Mouse (Mus musculus) hindbrain, embryonic 13.5 days (tissue): ENCODE measurements around the gene Slc22a18. TPM values are rescaled to one million over a fixed set of nuclear protein-coding genes. Genes with fewer than 3 reads are reported as not detected.

ENCODE experiments used
- ATAC-seq: fragments of 200-750 bp; cut with Nextera tagmentation; 2 replicates; pipeline ENCODE4 v1.8.0; 2017; ENCODE audit warnings: moderate TSS enrichment; ENCODE audit not compliant: low FRiP score
- H3K27ac ChIP-seq: fragments of 300-500 bp; sonication (generic); 2 replicates; pipeline ENCODE4 v1.5.1; 2015; ENCODE audit warnings: inconsistent platforms, mild to moderate bottlenecking, moderate library complexity
- H3K27me3 ChIP-seq: fragments of 300-500 bp; sonication (generic); 2 replicates; pipeline ENCODE4 v1.6.1; 2015; ENCODE audit warnings: mild to moderate bottlenecking, inconsistent platforms
- H3K36me3 ChIP-seq: fragments of 300-500 bp; sonication (generic); 2 replicates; pipeline ENCODE4 v1.6.1; 2015; ENCODE audit warnings: mild to moderate bottlenecking, inconsistent platforms
- H3K4me1 ChIP-seq: fragments of 300-500 bp; sonication (generic); replicated peaks from 2 replicates; pipeline ENCODE4 v1.6.1; 2015; ENCODE audit warnings: inconsistent platforms
- H3K4me2 ChIP-seq: fragments of 300-500 bp; sonication (generic); 2 replicates; pipeline ENCODE4 v1.6.1; 2015; ENCODE audit warnings: inconsistent platforms, mild to moderate bottlenecking, moderate library complexity
- H3K4me3 ChIP-seq: fragments of 300-500 bp; sonication (generic); 2 replicates; pipeline ENCODE4 v1.5.1; 2015; ENCODE audit warnings: mild to moderate bottlenecking, inconsistent platforms
- H3K9ac ChIP-seq: fragments of 300-500 bp; sonication (generic); 2 replicates; pipeline ENCODE4 v1.6.1; 2015; ENCODE audit warnings: mild to moderate bottlenecking, inconsistent platforms
- H3K9me3 ChIP-seq: fragments of 300-500 bp; sonication (generic); 2 replicates; pipeline ENCODE4 v1.6.1; 2016; ENCODE audit warnings: inconsistent platforms
- WGBS: fragments of 180-500 bp; shearing (Covaris S2); methylation state at CpG from one replicate; pipeline ENCODE4 v1.1.7; 2015; 5-methylcytosine and 5-hydroxymethylcytosine counted together
- polyA plus RNA-seq: library from polyadenylated mRNA; unstranded; fragments of >200 nt; fragmentation: Nextera tagmentation; extraction: Ambion mirVana; gene quantifications from 2 replicates; pipeline ENCODE4 v1.2.1, GENCODE M21; 2015

The Slc22a18 gene
- polyA plus RNA-seq, 1 experiment from 2014 or later = 0.78 TPM

- Histone ChIP-seq H3K4me1 (peaks cover 40% of the 10 kb centered on the region), H3K9me3 (no peaks in the 10 kb centered on the region), H3K4me2 (peak overlapping the region; percentile 61), H3K27ac (peak overlapping the region; percentile 85), H3K27me3 (peaks cover 39% of the 10 kb centered on the region), H3K9ac (peak overlapping the region; percentile 74), H3K36me3 (no peaks in the 10 kb centered on the region), H3K4me3 (peak overlapping the region; percentile 34)
- peak; percentile 41; the same call in 1 of the 2 replicates for ATAC-seq
- 4% methylated on average over 52 of the region's 53 CpGs for WGBS
These were observed 27.7 kb upstream of the Slc22a18 start for GRCm38 (mm10) chr7:143445651-143446460.

- Histone ChIP-seq H3K27me3 (peaks cover 36% of the 10 kb centered on the region), H3K9ac (no peak overlapping the region), H3K9me3 (no peaks in the 10 kb centered on the region), H3K27ac (no peak overlapping the region), H3K4me1 (peaks cover 40% of the 10 kb centered on the region), H3K36me3 (no peaks in the 10 kb centered on the region), H3K4me3 (no peak overlapping the region), H3K4me2 (no peak overlapping the region)
- WGBS = 64% methylated on average over 2 of the region's 2 CpGs
- no peak for ATAC-seq
These were observed 26.4 kb upstream of the Slc22a18 start for GRCm38 (mm10) chr7:143447130-143447529.

DNA sequence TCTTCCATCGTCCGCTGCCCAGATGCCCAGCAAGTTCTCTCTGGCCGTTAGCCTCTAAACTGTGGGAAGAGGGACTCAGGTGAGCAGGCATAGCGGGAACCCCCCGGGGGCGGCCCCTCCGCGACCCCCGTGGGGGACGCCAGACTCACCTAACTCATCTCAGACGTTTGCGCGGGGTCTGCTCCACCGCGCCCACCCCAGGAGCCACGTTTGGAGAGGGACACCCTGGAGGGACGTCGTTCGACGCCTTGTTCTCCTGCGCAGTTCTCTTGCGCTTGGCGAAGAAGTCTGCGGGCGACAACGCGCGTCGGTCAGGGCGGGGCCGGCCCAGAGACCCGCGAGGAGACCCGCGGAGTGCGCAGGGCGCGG lies 14.6 kb upstream of the Slc22a18 start:
- Histone ChIP-seq H3K27me3 (peaks cover 10% of the 10 kb centered on the region; the same call in 1 of the 2 replicates), H3K4me2 (peak overlapping the region; percentile 58), H3K27ac (peak overlapping the region; percentile 82), H3K9ac (peak overlapping the region; percentile 80), H3K36me3 (no peaks in the 10 kb centered on the region), H3K4me3 (peak overlapping the region; percentile 63), H3K9me3 (peaks cover 21% of the 10 kb centered on the region), H3K4me1 (peaks cover 20% of the 10 kb centered on the region)
- WGBS = 21% methylated on average over 38 of the region's 38 CpGs
- ATAC-seq = no peak

GRCm38 (mm10) chr7:143459332-143460211 lies 14.0 kb upstream of the Slc22a18 start:
- ATAC-seq = no peak; the same call in 1 of the 2 replicates
- H3K27me3 ChIP-seq = peaks cover 10% of the 10 kb centered on the region; the same call in 1 of the 2 replicates

GRCm38 (mm10) chr7:143460217-143460834 lies 13.2 kb upstream of the Slc22a18 start:
- H3K4me3 ChIP-seq = peak overlapping the region; percentile 63
- no peak; the same call in 1 of the 2 replicates for ATAC-seq

More at GRCm38 (mm10) chr7:143459332-143460211, 14.0 kb upstream of the Slc22a18 start:
- H3K36me3 ChIP-seq = no peaks in the 10 kb centered on the region
- peak overlapping the region; percentile 80 for H3K9ac ChIP-seq
- 30% methylated on average over 93 of the region's 100 CpGs for WGBS
- H3K4me1 ChIP-seq = peaks cover 26% of the 10 kb centered on the region
- peak overlapping the region; percentile 58 for H3K4me2 ChIP-seq
- H3K27ac ChIP-seq = peak overlapping the region; percentile 82
- H3K9me3 ChIP-seq = peaks cover 21% of the 10 kb centered on the region
- peak overlapping the region; percentile 63 for H3K4me3 ChIP-seq

GRCm38 (mm10) chr7:143460874-143461273 lies 12.7 kb upstream of the Slc22a18 start, which contains the start of gene Cdkn1c:
TSS of gene Cdkn1c (minus strand) at chr7:143461050.
- Histone ChIP-seq H3K9ac (peak within 1 kb of the TSS; percentile 80), H3K27me3 (peaks cover 18% of the 10 kb centered on the region), H3K27ac (peak within 1 kb of the TSS; percentile 82), H3K9me3 (peaks cover 21% of the 10 kb centered on the region), H3K4me3 (peak within 1 kb of the TSS; percentile 63), H3K36me3 (no peaks in the 10 kb centered on the region), H3K4me2 (peak within 1 kb of the TSS; percentile 58), H3K4me1 (peaks cover 29% of the 10 kb centered on the region)
- 35% methylated on average over 45 of the region's 48 CpGs for WGBS
- ATAC-seq = peak; percentile 81

More at GRCm38 (mm10) chr7:143460217-143460834, 13.2 kb upstream of the Slc22a18 start:
- Histone ChIP-seq H3K27ac (peak overlapping the region; percentile 82), H3K9ac (peak overlapping the region; percentile 80), H3K36me3 (no peaks in the 10 kb centered on the region), H3K4me2 (peak overlapping the region; percentile 58), H3K9me3 (peaks cover 21% of the 10 kb centered on the region), H3K27me3 (peaks cover 12% of the 10 kb centered on the region; the same call in 1 of the 2 replicates), H3K4me1 (peaks cover 29% of the 10 kb centered on the region)
- 38% methylated on average over 60 of the region's 60 CpGs for WGBS

DNA sequence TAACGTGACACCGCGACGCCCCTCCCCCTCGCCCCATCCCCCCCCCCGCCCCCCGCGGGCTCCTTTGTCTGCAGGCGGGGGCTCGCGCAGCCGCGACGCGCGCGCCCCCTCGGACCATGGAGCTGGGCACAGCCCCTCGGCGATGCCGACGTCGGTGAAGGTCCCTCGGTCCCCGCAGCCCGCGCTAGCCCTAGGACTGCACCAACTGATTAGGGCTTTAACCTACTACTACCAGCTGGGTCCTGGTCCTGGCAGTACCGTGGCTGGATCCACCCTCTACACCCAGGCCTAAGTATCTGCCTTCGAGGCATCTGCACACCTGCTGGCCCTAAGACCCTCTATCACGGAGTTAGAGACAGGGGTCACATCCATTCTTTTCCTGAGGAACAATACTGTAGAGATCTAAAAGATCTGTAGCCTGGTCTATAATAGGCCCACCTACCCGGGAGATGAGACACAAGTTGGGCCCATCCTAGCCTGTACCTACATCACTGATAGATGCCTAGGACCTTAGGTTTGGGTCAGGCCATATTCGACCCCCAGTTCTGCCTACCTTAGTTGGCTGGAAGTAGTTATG lies 12.2 kb upstream of the Slc22a18 start:
- peaks cover 27% of the 10 kb centered on the region for H3K4me1 ChIP-seq
- peak overlapping the region; percentile 58 for H3K4me2 ChIP-seq
- ATAC-seq = peak; percentile 57
- no peaks in the 10 kb centered on the region for H3K36me3 ChIP-seq
- peak overlapping the region; percentile 63 for H3K4me3 ChIP-seq
- H3K27ac ChIP-seq = peak overlapping the region; percentile 77
- H3K9ac ChIP-seq = peak overlapping the region; percentile 55; the same call in 1 of the 2 replicates
- H3K27me3 ChIP-seq = peaks cover 20% of the 10 kb centered on the region
- H3K9me3 ChIP-seq = peaks cover 21% of the 10 kb centered on the region
- 36% methylated on average over 19 of the region's 32 CpGs for WGBS

DNA sequence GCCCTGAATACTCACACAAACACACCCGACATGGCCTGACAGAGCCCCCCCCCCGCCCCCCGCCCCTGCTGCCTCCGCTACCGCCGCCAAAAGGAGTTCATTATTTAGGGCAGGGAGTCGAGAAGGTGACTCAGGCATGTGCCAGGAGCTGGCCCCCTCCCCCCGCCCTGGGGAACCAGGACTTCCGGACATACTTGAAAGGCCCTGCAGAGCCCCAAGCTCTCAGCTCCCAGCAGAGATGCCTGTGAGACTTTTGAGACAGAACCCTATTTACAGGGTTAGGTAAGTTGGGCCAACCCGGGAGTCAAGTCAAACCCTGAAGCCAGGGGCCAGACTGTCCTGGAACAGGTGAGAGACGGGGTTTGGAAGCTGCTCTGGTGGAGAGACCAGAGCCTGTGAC lies 11.6 kb upstream of the Slc22a18 start:
- 40% methylated on average over 11 of the region's 11 CpGs for WGBS
- H3K4me2 ChIP-seq = peak overlapping the region; percentile 58
- H3K27me3 ChIP-seq = peaks cover 17% of the 10 kb centered on the region

DNA sequence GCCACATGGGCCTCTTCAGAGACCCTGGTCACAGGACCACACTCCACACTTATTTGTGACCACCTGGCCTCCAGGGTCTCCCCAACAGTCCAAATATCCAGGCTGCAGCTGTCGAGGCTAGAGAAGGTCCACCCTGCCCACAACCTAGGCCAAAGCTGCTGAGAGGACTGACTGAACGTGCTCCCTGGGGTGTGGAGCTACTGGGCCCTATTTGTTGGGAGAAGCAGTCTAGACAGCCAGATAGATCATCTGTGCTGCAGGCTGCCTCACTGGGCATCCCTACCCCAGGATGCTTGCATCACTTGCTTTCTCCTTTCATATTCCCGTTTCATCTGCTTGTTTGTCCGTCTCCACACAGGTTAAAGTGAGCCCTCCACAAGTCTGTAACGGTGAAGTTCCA lies 11.0 kb upstream of the Slc22a18 start:
- no peak overlapping the region for H3K9ac ChIP-seq
- H3K4me1 ChIP-seq = peaks cover 29% of the 10 kb centered on the region
- H3K36me3 ChIP-seq = no peaks in the 10 kb centered on the region
- no peak for ATAC-seq
- 81% methylated on average over 5 of the region's 5 CpGs for WGBS
- H3K27ac ChIP-seq = no peak overlapping the region
- no peak overlapping the region for H3K4me2 ChIP-seq
- H3K27me3 ChIP-seq = peaks cover 17% of the 10 kb centered on the region
- no peak overlapping the region for H3K4me3 ChIP-seq
- H3K9me3 ChIP-seq = peaks cover 21% of the 10 kb centered on the region

More for the DNA sequence above, 11.6 kb upstream of the Slc22a18 start:
- ATAC-seq = no peak
- no peak overlapping the region for H3K27ac ChIP-seq
- no peak overlapping the region for H3K4me3 ChIP-seq
- no peak overlapping the region for H3K9ac ChIP-seq
- H3K4me1 ChIP-seq = peaks cover 27% of the 10 kb centered on the region
- peaks cover 21% of the 10 kb centered on the region for H3K9me3 ChIP-seq
- H3K36me3 ChIP-seq = no peaks in the 10 kb centered on the region

DNA sequence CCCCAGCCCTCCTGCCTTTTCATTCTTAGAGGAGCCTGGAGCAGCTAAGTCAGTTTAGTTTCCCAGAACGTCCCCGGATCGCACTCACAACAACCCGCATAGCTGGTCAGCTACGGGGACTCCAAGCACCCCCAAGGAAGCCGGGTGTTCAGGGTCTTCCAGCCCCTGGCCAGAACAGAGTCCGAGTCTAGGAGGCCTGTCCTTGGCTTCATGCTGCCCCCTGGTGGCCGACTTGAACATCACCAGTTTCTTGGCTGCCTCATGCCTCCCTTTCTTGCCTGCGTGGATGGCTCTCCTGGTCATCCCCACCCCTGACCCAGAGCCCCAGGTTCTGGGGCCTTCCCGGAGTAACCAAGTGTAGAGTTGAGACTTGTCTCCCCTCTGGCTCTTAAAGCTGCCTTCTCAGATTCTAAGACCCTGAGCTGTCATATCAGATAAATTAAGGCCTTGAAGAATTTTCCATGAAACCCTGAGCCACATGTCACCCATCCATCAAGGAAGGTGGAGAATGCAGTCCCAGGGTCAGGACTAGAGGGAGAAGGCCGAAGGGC lies 9.6 kb upstream of the Slc22a18 start:
- no peaks in the 10 kb centered on the region for H3K36me3 ChIP-seq
- 31% methylated on average over 11 of the region's 11 CpGs for WGBS
- peaks cover 26% of the 10 kb centered on the region for H3K4me1 ChIP-seq
- ATAC-seq = no peak
- peaks cover 20% of the 10 kb centered on the region for H3K9me3 ChIP-seq
- no peak overlapping the region for H3K4me3 ChIP-seq
- peaks cover 15% of the 10 kb centered on the region for H3K27me3 ChIP-seq
- H3K27ac ChIP-seq = no peak overlapping the region
- no peak overlapping the region for H3K9ac ChIP-seq
- H3K4me2 ChIP-seq = no peak overlapping the region
